Comparison of ENCODE assay signal across 18 mouse cellular contexts in genomic region chr11:113135261-113135660, GRCm38 (mm10).
DNase-seq lines count a peak whose midpoint lies in the region; ATAC-seq and TF ChIP-seq lines count a peak whose summit lies in the region.
"Had no signal": no experiment of that assay in that cellular context is flagged by ENCODE, and none has a peak within 500 bp of the region (broad histone marks: within the 10 kb centered on the region; RNA-seq: fewer than 3 reads in every experiment).

No protein-coding gene starts in this region.

- ATAC-seq in hindbrain, embryonic 14.5 days (ENCODE audit: low FRiP score), result no peak
- no peak for ATAC-seq in hindbrain, embryonic 16.5 days
- peak; percentile 31; the same call in 1 of the 2 replicates for ATAC-seq in neural tube, embryonic 11.5 days (ENCODE audit: insufficient read depth, low FRiP score, low TSS enrichment)
- no peak for ATAC-seq in lung, postnatal 0 days

- TF ChIP-seq CTCF in lung, postnatal 0 days (IDR thresholded peaks at IDR 0.05), result no peak

- no peaks in the 10 kb centered on the region for H3K27me3 ChIP-seq in hindbrain, embryonic 14.5 days (ENCODE audit: control insufficient read depth, insufficient read depth, low read length)
- no peaks in the 10 kb centered on the region for H3K27me3 ChIP-seq in hindbrain, embryonic 16.5 days (replicated peaks; ENCODE audit: control insufficient read depth, insufficient read depth, low read length)
- no peaks in the 10 kb centered on the region for H3K27me3 ChIP-seq in neural tube, embryonic 11.5 days (ENCODE audit: control insufficient read depth, insufficient read depth, low read length)
- no peaks in the 10 kb centered on the region for H3K27me3 ChIP-seq in lung, postnatal 0 days (replicated peaks; ENCODE audit: insufficient read depth, low read length)
- H3K27me3 ChIP-seq: megakaryocyte, embryonic 14.5 days had no signal

- H3K4me1 ChIP-seq in hindbrain, embryonic 14.5 days (replicated peaks; ENCODE audit: control insufficient read depth, insufficient read depth, low read length), result peaks cover 2% of the 10 kb centered on the region; the same call in 1 of the 2 replicates
- peaks cover 6% of the 10 kb centered on the region for H3K4me1 ChIP-seq in hindbrain, embryonic 16.5 days (ENCODE audit: control insufficient read depth, insufficient read depth, low read depth, low read length)
- H3K4me1 ChIP-seq in neural tube, embryonic 11.5 days (ENCODE audit: control insufficient read depth, insufficient read depth, low read length), result 0 out of 2 replicates have a peak, but pooled peaks cover 3% of the 10 kb centered on the region
- H3K4me1 ChIP-seq in lung, postnatal 0 days (ENCODE audit: insufficient read depth, low read depth, low read length), result peaks cover 6% of the 10 kb centered on the region; the same call in 1 of the 2 replicates
- H3K4me1 ChIP-seq: megakaryocyte, embryonic 14.5 days had no signal

- TF ChIP-seq EP300 in lung, postnatal 0 days (IDR thresholded peaks at IDR 0.05), result no peak

- no peaks in the 10 kb centered on the region for H3K9me3 ChIP-seq in hindbrain, embryonic 14.5 days (ENCODE audit: control insufficient read depth, low read length)
- no peaks in the 10 kb centered on the region for H3K9me3 ChIP-seq in hindbrain, embryonic 16.5 days (ENCODE audit: control insufficient read depth, low read length)
- no peaks in the 10 kb centered on the region for H3K9me3 ChIP-seq in neural tube, embryonic 11.5 days (ENCODE audit: control insufficient read depth, low read length)
- no peaks in the 10 kb centered on the region for H3K9me3 ChIP-seq in lung, postnatal 0 days (ENCODE audit: low read length)

- no peak overlapping the region for H3K9ac ChIP-seq in hindbrain, embryonic 14.5 days
- no peak overlapping the region for H3K9ac ChIP-seq in hindbrain, embryonic 16.5 days (ENCODE audit: low read depth, low read length)
- no peak overlapping the region for H3K9ac ChIP-seq in neural tube, embryonic 11.5 days (ENCODE audit: low read length)
- H3K9ac ChIP-seq in lung, postnatal 0 days (replicated peaks; ENCODE audit: low read depth), result no peak overlapping the region

- peak; percentile 47 for DNase-seq in hindbrain, embryonic 14.5 days (ENCODE audit: low spot score)
- no peak for DNase-seq in neural tube, embryonic 11.5 days (ENCODE audit: low spot score)
- DNase-seq in neural tube, embryonic 10.5 days (ENCODE audit: extremely low spot score, low spot score), result no peak
- DNase-seq in ZHBTc4 (ENCODE audit: low read depth, low spot score), result peak; percentile 30
- DNase-seq in testis, postnatal 14 days (ENCODE audit: low spot score), result peak; percentile 67
- no peak for DNase-seq in lung, postnatal 0 days (ENCODE audit: low spot score)
- DNase-seq: adrenal gland, postnatal 14 days; cerebellum, adult 18-20 months; gastrocnemius, postnatal 10 days; heart, postnatal 4 days; kidney, adult 11 months; kidney, postnatal 36 days; lung, adult 18-20 months had no signal

- H3K4me2 ChIP-seq in hindbrain, embryonic 14.5 days (replicated peaks), result no peak overlapping the region
- no peak overlapping the region for H3K4me2 ChIP-seq in hindbrain, embryonic 16.5 days (ENCODE audit: low read length)
- H3K4me2 ChIP-seq in neural tube, embryonic 11.5 days (ENCODE audit: low read depth), result no peak overlapping the region
- H3K4me2 ChIP-seq in lung, postnatal 0 days (replicated peaks; ENCODE audit: low read depth, low read length), result no peak overlapping the region
- H3K4me2 ChIP-seq: heart, embryonic 11.5 days had no signal

- H3K36me3 ChIP-seq in hindbrain, embryonic 14.5 days (replicated peaks; ENCODE audit: control insufficient read depth, insufficient read depth), result no peaks in the 10 kb centered on the region
- no peaks in the 10 kb centered on the region for H3K36me3 ChIP-seq in hindbrain, embryonic 16.5 days (ENCODE audit: control insufficient read depth, insufficient read depth, low read length)
- no peaks in the 10 kb centered on the region; the same call in 1 of the 2 replicates for H3K36me3 ChIP-seq in neural tube, embryonic 11.5 days (ENCODE audit: control insufficient read depth, insufficient read depth, low read length)
- H3K36me3 ChIP-seq in lung, postnatal 0 days (ENCODE audit: insufficient read depth, low read length), result no peaks in the 10 kb centered on the region

- WGBS in hindbrain, embryonic 14.5 days, result 26% methylated on average over 5 of the region's 5 CpGs
- 39% methylated on average over 5 of the region's 5 CpGs for WGBS in hindbrain, embryonic 16.5 days
- 54% methylated on average over 5 of the region's 5 CpGs for WGBS in neural tube, embryonic 11.5 days
- 65% methylated on average over 5 of the region's 5 CpGs for WGBS in lung, postnatal 0 days

- H3K27ac ChIP-seq in hindbrain, embryonic 14.5 days, result no peak overlapping the region
- H3K27ac ChIP-seq in hindbrain, embryonic 16.5 days (ENCODE audit: low read depth, low read length), result no peak overlapping the region
- H3K27ac ChIP-seq in neural tube, embryonic 11.5 days (ENCODE audit: low read depth, low read length), result no peak overlapping the region
- H3K27ac ChIP-seq in lung, postnatal 0 days (ENCODE audit: low read length), result no peak overlapping the region
- H3K27ac ChIP-seq: embryonic facial prominence, embryonic 10.5 days; forebrain, embryonic 10.5 days had no signal

- no peak overlapping the region for H3K4me3 ChIP-seq in hindbrain, embryonic 14.5 days (replicated peaks; ENCODE audit: low read length)
- no peak overlapping the region for H3K4me3 ChIP-seq in hindbrain, embryonic 16.5 days (ENCODE audit: low read length)
- H3K4me3 ChIP-seq in neural tube, embryonic 11.5 days (ENCODE audit: low read depth, low read length), result no peak overlapping the region
- H3K4me3 ChIP-seq in lung, postnatal 0 days (ENCODE audit: low read depth, low read length), result no peak overlapping the region
- H3K4me3 ChIP-seq: embryonic facial prominence, embryonic 10.5 days; forebrain, embryonic 10.5 days had no signal

Comparison
In these comparisons a context has a peak if more than half of its experiments do, and no peak if none do; other contexts are left out.
1. DNase-seq: peak in hindbrain, embryonic 14.5 days (single experiment), ZHBTc4 (single experiment) and testis, postnatal 14 days (single experiment); none in neural tube, embryonic 11.5 days (single experiment), neural tube, embryonic 10.5 days (single experiment) and lung, postnatal 0 days (single experiment).